Mouse (Mus musculus): ENCODE results near the gene Cfap58.
A peak's percentile ranks its signal among the peaks of the same experiment; 100 is the strongest.

Gene Cfap58

DNA sequence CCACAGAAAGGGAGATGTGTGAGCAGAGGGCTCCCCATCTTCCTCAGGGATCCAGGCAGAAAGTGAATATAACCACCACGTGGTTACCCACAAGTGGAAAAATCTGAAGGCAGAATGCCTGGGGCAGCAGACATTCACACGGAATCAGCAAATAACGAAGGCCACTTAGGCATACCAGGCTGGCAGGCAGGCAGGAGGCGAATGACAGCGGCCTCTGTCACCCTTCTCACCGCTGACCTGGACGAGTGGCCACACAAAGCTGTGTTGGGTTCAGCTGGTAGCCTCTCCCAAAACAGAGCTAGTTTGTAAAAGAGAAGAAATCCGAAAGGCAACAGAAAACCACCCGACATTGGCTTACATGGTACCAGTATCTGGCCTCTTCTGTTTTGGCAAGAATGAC, 19.5 kb upstream of the Cfap58 start:
- DNase-seq: no peak

DNA sequence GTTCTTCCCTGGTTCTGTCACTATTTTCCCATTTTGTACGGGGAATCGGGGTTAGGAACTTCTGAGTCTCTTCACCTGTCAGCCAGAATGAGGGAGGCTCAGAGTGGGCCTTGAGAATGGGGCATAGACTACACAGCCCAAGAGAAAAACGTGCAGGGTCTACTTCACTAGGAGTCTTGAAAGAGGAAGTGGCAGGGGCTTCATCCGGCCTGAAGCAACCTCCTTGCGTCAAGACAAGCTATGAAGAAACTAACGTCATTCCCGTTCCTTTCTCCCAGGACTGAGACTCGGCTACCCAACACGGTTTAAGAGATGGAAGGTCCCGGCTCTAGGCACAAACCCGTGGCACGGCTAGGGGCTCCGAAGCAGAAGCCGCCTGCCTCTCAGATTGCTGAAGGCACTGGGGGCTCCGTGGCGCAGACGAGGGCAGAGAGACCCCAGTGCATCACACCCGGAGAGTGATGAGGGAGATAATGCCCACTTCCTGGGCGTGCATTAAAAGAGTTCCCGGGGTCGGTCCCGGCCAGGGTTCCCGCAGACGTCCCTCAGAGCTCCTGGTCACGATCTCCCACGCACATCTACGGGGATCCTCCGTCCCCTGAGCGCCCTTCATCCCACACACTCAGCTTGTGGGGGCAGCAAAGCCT, 18.9 kb upstream of the Cfap58 start:
- DNase-seq: peak; percentile 69

DNA sequence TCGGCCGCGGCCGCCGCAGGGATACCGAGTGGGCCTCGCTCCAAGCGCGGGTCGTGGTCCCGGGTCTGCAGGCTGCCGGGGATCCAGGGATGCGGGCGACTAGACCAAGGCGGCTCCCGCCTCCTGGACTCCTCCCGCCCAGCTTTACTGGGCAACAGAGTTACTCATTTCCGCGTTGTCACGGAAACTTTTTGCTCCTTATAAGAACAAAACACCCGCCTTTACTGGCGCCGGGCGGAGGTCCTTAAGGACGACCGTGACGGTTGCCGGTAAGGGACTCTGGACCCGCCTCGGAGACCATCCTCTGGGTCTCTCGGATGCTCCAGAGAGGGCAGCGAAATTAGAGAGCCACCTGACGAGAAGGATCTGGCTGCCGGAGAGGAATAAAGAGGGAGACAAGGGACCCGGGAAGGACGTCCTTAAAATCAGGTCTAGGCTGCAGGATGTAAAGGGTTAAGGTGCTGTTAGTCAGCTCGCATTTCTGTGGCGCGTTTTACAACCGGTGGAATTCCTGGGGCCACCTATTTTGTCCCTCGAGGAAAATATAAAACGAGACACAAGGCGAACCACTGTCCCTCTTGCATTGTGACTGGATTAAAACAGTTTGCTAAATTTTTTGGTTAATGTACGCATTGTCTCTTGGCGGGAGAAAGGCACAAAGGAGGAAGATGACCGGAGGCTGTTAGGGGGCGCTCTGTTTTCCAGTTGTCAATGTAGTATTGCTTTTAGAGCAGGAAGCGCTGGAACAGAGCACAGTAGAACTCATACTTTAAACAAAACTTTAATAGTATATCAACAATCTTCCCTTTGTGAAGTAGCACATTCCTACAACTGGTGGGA, 18.1 kb upstream of the Cfap58 start, which contains the start of the genes Cfap43 and Itprip:
Gene Cfap43 (minus strand): TSS at position 162 of the 840 bp plus-strand sequence.
Gene Itprip (minus strand): TSS at position 174 of the 840 bp plus-strand sequence.
- DNase-seq: peak; percentile 85

DNA sequence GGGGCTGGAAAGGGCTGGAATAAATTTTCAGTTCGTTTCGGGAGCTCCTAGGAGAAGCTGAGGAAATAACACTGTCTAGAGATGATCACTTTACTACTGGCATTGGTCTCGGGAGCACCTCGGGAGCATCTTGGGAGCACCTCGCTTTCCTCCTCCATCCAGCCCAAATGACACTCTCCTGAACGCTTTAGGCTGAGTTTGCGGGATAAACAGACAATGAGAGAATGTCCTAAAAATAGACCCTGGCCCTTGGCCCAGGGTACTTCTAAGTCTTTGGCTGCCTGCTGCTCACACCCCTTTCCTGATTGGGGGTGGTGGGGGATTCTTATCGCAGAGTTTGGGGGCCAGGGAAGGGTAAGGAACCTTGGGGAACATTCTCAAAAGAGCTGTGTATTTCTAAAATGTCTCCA, 17.5 kb upstream of the Cfap58 start:
- no peak for DNase-seq

DNA sequence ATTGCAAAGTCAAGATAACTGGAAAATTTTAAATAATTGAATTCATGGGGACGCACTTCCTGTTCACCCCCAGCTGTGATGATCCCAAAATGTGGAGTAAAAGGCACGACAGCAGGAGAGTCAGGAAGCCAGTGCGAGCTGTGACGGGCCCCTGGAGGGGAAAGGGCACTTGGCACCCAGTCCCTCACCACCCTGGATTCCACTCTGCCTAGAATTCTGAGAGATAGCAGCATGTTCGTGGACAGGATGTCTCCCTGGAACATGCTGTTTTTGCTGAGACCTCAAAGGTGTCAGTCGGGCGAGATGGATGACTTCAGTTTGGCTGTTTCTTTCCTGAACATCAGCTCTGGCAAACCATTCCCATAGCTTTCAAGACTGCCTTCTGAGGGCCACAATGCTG, 11.7 kb upstream of the Cfap58 start:
- no peak for DNase-seq

DNA sequence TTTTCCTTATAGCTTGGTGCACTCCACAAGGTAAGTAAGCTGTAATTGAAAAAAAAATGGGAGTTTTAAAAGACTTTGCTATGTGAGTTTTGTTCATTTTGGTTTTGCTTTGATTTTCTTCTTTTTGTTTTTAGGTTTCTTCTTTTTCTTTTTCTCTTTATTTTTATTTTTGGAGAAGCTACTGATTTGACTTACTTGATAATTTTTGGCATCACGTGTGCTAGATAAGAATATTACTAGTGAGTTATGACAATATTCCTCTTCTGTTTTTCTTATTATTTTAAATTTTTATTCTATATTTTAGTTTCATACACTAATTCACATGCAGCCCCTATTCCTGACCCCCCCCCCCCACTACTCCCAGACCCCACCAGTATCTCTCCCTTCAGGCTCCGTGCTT, 10.4 kb upstream of the Cfap58 start:
- DNase-seq: no peak

DNA sequence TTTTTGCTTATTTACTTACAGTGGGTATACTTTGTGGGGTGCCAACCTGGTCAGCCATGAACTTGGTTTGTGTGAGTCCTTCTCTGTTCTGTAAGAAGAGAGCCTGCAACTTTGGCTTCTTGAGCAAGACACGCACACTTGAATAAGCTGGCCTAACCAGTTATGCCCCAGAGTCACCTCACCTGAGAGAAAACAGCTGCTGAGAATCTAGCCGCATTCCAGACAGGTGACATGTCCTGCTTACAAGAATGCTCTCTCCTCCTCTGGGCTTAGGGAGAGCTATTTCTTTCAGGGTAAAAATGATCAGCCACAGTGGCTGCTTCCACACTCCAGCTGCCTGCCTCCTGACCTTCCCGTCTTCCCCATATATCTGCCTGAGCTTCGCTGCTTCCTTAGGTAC, 8.4 kb upstream of the Cfap58 start:
- DNase-seq: no peak

DNA sequence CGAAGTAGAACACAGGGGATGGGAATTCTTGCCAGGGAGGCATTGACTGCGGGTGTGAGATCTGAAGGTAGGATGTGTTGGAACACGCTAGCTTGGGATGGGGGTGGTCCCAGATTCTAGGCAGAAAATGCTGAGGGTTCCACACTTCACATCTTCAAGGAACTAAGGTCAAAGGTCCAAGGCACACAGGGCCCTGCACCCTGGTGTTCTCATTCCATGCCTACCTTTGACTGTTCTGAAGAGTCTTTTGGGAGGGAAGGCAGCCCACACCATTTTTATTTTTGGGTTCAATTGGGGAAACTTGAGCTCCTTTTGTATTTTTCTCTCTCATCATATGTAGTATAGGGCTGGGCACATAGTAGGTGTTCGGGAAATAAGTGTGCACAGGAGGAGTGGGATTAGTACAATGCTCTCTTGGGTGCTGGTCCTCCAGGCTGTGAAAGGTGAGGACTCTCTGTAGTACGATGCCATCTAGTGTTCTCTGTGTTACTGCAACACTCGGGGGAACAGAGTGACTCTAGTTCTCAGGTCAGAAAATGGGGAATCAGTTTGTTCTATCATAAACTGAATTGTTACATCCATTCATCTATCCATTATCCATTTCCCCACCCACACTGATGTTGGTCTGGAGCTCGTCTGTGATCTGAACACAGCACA, 5.4 kb upstream of the Cfap58 start:
- DNase-seq: peak; percentile 46

DNA sequence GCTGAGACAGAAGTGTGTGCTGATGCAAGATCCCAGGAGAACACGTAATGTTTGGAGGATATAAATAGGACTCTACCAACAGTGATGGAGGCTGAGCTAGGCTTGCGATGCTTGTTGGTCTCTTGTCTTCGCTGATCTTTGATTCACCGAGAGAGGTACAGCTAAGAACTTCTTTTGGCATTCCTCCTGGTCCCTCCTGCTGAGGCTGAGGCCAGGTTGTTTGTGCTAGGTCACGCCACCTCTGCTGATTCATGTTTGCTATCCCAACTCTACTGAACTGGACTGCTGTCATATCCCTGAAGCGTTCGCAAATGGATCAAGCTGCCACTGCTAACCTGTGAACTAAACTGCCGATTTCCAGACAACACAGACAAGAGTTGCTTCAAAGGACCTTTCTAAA, 3.3 kb upstream of the Cfap58 start:
- no peak for DNase-seq

DNA sequence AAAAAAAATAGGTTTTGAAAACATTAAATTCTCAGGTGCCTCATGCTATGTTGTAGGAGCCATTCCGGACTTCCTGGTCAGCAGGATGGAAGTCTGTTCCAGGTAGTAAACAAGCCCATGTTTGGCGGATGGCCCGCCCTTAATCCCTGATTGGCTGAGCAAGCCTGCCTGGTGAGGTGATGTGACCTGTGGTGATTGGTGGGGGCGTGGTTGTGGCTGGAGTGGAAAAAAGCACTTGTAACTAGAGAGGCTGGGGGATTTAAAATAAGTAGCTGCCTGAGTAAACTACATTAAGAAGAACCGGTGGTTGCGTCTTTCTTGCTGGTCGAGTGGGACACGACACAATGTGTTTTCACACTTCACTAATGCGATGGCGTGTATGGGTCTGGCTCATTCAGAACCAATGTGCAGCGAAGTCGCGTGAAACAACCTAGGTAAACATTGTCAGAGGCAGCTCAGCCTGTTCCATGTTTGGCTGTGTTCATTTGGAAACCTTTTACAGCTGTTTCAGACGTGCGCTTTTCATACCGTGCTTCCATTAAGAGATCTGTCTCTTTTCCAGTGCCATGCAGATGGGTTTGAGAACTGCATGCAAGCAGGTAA, 2.7 kb upstream of the Cfap58 start:
- no peak for DNase-seq

DNA sequence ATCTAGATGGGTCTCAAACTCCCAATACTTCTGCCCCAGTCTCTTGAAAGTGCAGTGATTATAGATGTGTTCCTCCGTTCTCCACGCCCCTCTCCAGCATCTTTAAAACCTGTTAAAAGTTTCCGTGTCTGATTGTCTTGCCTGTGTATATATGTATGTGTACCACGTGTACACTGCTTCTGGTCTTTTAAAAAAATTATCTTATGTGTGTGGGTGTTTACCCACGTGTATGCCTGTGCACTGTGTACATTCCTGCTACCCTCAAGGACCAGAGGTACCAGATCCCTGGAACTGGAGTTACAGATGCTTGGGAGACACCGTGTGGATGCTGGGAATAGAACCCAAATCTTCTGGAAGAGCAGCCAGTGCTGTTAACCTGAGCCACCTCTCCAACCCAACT, 1.9 kb upstream of the Cfap58 start:
- DNase-seq: no peak

DNA sequence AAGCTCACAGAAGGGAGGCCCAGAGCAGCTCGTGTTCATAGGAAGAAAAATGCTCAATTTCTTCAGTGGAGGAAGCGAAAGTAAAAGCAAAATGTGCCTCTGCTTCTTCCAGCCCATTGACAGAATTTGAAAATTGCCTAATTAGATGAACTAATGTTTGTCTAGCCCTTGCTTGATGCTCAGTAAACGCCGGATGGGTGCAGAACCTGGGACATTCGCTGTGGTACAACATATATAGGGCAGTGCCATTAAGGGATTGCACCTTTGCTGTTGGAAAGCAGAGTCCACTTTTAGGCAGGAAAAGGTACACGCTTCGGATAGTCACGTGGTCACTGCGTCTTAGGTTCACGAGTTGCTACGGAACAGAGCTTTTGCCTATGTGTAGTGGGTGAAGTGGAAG, 985 bp upstream of the Cfap58 start:
- no peak for DNase-seq

DNA sequence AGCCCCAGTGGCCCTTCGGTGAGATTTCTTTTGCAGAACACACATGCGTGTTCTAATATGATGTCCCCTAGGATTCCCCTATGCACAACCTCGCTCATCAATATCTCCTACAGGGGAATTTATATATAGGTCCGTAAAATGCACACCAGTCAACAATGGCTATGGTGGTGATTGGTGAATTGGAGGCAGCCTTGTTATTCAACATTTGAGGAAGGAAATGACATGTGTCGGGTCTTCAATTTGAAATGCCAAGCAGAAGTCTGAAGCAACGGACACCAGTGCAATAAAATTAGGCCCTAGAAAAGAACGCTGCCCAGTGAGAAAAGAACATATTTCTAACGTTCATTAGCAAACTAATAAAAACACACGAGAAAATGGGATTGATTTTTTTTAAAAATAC, 537 bp upstream of the Cfap58 start:
- DNase-seq: no peak

DNA sequence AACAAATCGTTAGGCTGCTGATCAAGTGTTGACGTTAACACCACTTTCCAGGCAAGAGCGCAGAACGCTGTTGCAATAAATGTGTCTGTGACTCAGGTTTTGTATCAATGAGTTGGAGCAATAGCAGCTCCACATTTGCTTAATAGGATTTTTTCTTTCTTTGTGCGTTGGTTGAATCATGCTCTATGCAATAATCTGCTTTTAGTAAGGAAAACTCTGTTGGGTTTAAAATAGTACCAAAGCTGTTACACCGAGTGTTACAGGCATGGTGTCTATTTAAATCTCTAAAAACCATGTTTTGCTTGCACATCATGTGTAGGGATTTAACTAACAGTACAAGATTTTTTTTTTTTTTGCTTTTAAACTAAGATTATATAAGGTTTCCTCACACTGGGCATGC, 1.9 kb downstream of the Cfap58 start:
- no peak for DNase-seq

DNA sequence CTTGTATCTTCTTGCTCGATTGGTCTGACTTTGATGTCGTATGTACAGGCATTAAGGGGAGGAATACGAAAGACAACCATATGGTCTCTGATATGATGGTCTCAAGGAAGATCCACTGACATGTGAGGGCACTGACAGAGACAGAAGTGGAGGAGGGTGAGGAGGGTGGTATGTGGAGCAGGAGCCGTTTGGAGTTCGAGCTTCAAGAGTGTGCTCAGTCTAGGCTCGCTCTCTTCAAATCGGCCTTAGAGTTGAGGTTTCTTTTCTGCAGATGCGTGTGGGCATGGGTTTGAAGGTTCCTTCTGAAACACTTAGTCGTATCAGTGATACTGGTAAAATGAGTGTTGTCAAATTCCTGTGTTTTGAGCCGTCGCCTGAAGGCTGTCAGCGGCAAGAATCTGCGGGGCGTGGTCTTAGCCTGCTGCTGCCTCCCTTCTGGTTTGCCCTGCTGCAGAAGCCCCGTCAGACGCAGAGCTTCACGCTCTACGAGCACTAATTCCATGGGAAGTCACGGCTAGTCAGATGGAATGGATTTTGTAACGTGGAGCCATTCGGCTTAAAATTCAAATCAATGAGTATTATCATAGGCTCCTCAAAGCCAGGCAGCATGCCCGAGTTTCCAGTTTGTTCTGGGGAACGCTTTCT, 9.5 kb downstream of the Cfap58 start:
- DNase-seq: no peak

DNA sequence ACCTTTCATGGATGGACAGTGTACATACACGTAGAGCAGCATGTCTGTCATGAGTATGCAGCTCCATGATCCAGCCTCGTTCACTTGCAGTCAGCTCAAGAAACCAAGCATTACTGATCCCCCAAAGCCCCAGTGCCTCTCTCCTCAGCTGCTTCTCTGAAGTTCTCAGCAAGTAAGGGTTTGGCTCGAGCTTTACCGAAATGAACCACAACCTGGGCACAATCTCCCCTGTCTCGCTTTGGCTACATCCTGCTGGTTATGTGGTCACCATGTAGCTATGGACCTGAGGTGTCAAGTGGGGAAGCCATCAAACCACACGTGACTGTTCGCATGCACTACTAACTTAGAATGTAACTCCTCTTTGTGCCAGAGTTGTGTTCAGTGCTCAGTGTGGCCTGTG, 13.5 kb downstream of the Cfap58 start:
- DNase-seq: no peak

DNA sequence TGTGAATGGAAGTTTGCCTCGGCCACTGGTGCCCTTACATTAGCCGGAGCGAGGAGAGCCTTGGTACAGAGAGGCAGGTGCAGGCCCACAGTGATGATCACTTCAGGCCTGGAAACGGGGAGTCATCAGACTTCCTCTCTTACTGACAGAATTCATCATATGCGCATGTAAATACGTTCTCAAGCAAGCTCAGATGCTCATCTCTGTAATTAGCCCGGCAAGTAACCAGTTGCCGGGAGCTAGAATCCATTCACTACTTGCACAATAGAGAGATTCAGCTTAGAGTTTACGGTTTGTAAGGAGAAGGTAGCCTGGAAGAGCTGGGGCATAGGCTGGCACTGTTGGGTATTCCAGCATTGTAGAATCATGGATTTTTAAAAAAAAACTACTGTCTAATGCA, 15.7 kb downstream of the Cfap58 start:
- no peak for DNase-seq

DNA sequence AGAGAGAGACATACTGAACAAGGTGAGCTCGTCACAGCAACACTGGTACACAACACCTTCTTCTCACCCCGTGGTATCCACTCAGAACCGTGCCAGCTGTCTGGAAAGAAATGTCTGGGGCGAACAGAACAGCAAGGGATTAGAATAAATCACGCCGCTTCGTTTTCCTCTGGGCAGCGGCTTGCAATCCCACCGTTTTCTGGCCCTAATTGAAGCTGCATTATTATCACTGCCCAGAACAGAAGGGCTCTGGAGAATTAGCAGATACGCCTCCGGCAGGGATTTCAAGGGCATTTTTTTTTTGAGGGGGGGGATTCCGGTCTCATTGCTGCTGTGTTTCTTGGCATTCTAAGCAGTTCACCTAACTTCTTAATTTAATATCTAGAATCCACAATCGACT, 20.7 kb downstream of the Cfap58 start:
- DNase-seq: no peak

DNA sequence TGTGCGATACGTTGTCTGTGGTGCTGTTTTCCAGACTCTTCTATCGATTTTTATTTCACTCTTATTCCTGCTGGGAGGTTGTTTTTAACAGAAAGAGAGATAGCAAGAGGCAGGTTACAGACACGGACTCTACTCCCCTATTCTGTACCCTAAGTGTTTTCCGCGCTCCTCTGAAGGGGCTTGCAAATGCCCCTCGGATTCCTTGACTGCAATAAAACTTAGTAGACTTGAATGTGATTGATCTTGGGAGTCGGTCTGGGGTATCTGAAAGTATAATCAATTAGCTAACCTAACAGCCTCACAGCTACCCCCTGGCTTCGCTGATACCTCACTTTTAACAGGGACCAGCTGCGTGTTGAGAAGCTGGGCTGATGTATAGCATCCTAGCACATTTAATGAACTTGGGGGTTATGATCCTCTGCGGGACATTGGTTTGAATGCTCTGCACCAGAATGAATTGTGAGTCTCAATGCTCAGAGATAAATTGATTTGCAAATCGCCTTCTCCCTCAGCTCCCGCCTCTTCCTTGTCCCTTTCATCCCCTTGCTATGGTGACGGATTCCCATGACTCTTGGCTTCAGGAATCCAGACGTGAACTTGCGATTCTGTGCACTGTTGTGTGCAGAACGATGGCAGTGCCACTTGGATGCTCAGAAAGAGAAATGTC, 31.7 kb downstream of the Cfap58 start:
- no peak for DNase-seq

DNA sequence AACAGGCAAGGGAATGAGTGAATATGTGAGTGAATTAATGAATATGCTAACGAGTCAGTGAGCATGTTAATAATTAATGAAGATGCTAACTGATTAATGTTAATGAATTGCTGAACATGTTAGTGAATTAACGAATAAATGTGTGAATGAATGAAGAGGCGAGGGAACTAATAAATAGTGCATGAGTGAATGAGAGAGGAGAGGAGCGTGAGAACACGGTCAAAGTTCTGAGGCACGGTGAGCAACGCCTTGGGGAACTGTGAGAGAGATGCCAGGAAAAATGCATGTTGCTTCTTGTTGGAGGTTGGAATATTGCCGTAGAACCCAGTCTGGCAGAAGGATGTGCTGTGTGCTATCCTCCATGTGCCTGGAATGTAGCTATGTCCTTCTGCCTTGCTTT, 33.6 kb downstream of the Cfap58 start:
- DNase-seq: no peak

DNA sequence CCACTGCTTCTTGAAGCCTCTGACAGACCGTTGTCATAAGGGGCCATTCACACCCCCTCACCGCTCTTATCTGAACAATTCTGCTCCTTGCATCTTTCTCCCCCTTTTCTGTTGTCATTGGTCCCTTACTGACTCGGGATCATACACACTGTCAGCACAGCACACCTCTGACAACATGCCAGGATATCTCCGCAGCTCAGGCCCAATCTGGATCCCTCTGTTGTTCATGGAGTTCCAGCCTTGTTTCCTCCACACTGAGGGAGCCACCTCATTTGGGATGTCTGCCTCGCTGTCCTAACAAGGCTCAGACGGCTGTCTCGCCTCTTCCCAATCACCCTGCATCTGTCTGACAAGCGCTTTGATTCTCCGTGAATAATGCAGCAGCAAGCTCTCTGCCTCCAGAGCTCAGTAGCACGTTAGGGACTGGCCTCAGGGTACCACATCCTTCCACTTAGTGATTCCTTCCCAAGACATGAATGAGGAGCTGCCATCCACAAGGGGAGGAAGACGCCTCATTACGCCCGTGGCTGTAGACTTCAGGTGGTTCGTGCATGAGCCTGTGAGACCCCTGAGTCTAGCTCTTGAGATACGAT, 40.7 kb downstream of the Cfap58 start:
- no peak for DNase-seq

DNA sequence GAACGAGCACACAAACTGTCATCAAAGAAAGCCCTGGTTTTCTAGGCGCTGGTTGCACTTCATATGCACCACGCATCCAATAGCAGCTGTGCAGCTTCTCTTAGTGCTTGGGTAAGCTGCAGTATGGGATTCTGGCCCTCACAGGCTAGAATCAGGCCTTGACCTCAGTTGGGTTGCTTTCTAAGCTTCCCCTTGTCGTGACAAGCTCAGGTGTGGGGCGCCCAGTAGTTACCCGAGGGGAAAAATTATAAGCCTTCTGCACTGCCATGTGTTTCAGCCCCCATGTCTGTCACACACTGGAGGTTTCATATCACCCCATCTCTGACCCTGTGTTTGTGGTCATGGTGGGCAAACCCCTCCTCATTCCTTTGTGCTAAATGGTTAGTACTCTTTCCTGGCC, 42.0 kb downstream of the Cfap58 start:
- no peak for DNase-seq
